Mouse (Mus musculus) thymus, postnatal 25 days (tissue): ENCODE data around the gene Actr1a.

Experiments
- DNase-seq: peaks from one replicate; pipeline ENCODE4 v3.0.0; 2022

Actr1a gene

GRCm38 (mm10) chr19:46348761-46349458 lies 46.6 kb downstream of the Actr1a start:
- DNase-seq = no peak

DNA sequence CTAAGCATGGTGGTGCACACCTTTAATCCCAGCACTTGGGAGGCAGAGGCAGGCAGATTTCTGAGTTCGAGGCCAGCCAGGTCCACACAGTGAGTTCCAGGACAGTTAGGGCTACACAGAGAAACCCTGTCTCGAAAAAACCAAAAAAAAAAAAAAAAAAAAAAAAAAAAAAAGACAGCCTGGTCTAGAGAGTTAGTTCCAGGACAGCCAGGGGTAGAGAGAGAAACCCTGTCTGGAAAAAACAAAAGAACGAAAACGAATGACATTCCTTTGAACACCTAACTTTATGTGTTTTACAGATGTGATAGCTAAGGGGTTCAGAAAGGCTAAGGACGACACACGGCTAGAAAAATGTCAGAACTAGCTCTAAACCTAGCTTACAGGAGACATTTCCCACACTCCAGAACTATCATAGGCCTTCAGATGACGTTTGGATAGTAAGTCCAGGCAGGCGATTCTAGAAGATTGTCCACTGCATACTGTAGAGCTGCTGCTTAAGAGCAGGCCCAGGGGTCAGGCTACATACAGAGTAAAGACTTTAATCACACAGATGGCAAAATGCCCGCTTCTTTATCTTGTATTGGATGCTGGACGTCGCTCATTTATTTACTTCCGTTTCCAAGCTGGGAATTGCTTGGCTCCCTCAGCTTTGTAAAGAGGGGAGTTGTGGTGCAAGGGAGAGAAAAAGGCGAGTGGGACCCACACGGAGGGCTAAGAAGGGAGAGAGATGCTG lies 47.4 kb downstream of the Actr1a start:
- no peak for DNase-seq

DNA sequence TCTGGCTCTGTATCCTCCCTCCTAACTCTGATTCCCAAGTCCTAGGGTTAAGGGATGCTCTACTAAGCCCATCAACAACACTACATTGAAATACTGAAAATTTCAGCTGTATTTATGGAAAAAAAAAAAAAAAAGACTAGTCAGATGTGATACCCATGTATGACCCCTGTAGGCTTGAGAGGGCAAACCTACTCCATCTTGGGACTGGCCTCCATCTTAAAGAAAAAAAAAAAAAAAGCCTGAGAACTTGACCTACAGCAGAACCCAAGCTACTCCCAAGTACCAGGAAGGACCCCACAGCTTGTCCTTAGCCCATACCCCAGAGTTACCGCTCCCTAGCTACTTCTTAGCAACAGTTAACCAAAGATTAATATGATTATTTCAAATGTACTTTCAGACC lies 48.4 kb downstream of the Actr1a start:
- no peak for DNase-seq

GRCm38 (mm10) chr19:46344710-46345419 lies 50.7 kb downstream of the Actr1a start:
- DNase-seq = no peak

GRCm38 (mm10) chr19:46339287-46339971 lies 56.1 kb downstream of the Actr1a start:
- DNase-seq = no peak

GRCm38 (mm10) chr19:46338942-46339286 lies 56.6 kb downstream of the Actr1a start:
- no peak for DNase-seq

DNA sequence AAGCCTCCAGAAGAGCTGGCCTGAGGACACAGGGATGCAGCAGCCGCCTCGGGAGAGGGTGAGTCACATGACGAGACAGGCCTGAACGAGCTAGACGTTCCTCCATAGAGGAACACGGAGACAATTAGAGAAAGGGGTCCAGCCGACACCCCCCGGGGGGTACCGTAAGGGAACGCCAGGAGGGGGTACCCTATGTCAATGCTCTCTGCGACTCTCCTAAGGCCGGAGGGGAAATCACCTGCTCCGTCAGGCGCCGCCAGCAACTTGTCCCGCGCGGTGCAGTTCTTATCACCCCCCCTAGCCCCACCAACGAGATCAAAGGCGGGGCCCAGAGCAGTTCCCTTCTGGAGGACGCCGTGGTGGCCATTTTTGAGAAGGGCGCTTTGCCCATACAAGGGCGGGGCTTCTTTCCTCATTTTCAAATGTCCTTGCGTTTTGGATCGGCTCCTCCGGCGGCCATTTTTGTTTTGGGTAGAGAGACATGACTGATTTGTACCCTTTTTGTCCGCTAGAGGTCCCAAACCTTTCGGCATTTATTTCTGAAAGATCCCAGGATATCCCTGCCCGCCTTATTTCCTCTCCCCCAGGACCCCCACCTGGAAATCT lies 57.1 kb downstream of the Actr1a start, which contains the start of gene Cuedc2:
Gene Cuedc2, minus strand, starts transcription at position 372 of the 606 bp plus-strand sequence.
- peak; percentile 98 for DNase-seq

DNA sequence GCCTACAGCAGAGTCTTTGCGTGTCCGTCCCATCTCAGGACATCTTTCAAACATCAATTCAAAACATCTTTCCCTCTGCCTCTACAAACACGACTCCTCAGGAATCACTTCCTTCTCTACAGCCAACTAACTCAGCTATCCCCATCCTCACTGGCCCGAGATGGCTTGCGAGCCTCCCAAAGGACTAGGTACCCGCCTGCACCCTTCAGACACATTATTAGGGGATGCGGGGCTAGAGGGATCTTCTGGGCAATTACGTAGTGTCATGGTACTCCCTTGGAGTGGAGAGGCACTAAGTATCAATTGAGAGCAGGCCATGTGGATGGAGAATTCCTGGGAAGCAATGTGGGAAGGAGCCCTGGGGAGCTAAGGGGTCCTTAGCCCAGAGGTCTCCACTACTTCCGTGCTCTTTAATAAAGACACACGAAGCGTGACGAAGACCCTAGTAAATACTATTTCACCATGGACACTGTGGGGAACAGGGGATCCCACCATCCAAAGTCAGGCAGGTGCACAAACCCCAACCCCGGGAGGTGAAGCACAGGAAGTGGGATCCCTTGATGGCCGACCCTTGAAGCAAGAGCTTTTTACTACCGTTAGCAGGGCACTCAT lies 57.7 kb downstream of the Actr1a start:
- no peak for DNase-seq

DNA sequence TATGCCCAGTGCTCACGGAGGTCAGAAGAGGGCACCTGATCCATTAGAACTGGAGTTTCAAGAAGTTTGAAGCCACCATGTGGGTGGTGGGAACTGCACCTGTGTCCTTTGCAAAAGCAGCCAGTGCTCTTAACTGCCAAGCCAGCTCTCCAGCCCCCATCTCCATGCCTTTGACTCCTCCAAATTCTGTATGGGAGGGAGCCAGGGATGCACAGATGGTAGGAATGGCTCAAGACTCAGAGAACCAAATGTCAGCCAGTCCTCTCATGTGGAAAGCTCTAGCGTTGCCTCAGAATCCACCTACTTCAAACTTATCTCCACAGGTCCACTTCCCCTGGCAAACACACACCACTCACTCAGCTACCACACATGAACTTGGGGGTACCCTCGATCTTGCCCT lies 61.6 kb downstream of the Actr1a start:
- DNase-seq = no peak

- no peak for DNase-seq
These were observed 62.7 kb downstream of the Actr1a start for GRCm38 (mm10) chr19:46332721-46333339.

GRCm38 (mm10) chr19:46331936-46332335 lies 63.6 kb downstream of the Actr1a start:
- no peak for DNase-seq

- DNase-seq = no peak
These were observed 64.2 kb downstream of the Actr1a start for GRCm38 (mm10) chr19:46331326-46331725.

- DNase-seq = no peak
These were observed 64.9 kb downstream of the Actr1a start for GRCm38 (mm10) chr19:46330696-46331095.

DNA sequence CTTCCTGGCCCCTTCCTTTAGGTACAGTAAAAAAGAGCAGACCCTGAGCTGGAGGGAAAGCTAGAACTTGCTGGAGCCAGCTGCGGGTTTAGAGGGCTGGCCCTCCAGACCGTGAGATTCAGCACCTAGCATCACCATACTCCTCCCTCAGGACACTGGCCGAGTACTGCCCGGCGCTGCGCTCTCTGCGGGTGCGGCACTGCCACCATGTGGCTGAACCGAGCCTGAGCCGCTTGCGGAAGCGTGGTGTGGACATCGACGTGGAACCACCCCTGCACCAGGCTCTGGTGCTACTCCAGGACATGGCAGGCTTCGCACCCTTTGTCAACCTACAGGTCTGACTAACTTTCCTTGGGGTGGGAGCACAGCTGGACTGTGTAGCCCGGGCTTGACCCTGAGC lies 65.6 kb downstream of the Actr1a start:
- DNase-seq = peak; percentile 54

DNA sequence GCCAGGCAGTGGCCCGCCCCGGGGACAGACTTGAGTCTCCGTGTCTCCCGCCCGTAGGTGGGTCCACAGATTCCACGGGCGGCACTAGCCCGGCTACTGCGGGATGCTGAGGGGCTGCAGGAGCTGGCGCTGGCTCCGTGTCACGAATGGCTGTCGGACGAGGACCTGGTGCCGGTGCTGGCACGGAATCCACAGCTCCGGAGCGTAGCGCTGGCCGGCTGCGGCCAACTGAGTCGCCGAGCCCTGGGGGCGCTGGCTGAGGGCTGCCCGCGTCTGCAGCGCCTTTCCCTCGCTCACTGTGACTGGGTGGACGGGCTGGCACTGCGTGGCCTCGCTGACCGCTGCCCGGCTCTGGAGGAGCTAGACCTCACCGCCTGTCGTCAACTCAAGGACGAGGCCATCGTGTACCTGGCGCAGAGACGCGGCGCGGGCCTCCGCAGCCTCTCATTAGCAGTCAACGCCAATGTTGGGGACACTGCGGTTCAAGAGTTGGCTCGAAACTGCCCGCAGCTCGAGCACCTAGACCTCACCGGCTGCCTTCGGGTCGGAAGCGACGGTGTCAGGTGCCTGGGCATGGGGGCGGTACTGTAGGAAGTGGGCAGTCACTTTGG lies 66.4 kb downstream of the Actr1a start:
- DNase-seq = peak; percentile 29

DNA sequence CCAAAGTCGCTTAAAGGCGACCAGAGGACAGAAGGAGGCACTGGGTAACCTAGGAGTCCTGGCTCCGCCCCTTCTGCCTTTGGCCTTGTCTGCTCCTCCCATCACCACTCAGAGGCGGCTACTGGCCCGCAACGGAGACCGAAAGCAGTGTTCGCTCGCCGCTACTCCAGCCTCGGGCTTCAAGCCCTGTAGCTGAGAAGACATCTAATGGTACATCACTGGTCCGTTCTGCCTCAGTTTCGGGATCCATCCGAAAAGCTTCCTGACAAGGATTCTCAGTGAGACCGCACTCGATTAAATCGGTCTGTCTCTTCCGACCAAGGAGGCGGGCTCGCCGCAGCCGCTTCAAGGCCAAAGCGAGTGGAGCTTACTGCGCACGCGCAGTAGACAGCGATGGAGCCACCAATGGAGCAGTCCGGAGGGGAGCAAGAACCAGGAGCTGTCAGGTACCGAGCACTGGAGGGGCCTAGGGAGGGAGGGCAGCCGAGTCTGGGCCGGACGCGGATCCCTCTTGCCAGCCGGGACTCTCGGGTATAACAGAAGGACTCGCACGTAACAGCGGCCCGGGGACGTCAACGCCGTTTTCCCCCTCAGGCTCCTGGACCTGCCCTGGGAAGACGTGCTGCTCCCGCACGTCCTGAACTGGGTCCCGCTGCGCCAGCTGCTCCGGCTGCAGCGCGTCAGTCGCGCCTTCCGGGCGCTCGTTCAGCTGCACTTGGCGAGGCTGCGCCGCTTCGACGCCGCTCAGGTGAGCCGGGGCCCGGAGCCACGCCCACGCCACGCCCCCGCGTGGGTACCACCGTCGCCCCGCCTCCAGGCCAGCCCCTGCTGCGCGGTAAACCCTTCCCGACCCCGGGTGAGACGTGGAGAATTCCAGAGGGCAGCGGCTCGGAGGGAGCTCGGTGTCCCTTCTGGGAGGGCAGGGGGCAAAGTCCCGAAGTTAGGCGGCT lies 67.2 kb downstream of the Actr1a start, which contains the start of gene Fbxl15:
Gene Fbxl15, plus strand, starts transcription at position 104 of the 950 bp plus-strand sequence.
- DNase-seq = peak; percentile 88

- no peak for DNase-seq
These were observed 68.0 kb downstream of the Actr1a start for GRCm38 (mm10) chr19:46327531-46328064.
